Mouse (Mus musculus) ES-E14 (cell line): ENCODE measurements at regions not wholly inside any gene's neighbourhood (a gene's known extent, or its start where the extent isn't known, plus 50 kb on each side); places are given as distances from the start of the nearest gene placed in this dataset.

Experiments
- CHD2 ChIP-seq: IDR thresholded peaks from 2 replicates; pipeline ENCODE4 v1.6.1; 2014; ENCODE audit warnings: mild to moderate bottlenecking, low read depth, low read length, inconsistent platforms
- HCFC1 ChIP-seq: IDR thresholded peaks from 2 replicates; pipeline ENCODE4 v1.6.1; 2012; ENCODE audit warnings: low read length, inconsistent platforms, borderline replicate concordance; ENCODE audit not compliant: insufficient read depth
- ZC3H11A ChIP-seq: IDR thresholded peaks from 2 replicates; pipeline ENCODE4 v1.6.1; 2012; ENCODE audit warnings: low read depth, mild to moderate bottlenecking, inconsistent platforms, low read length, borderline replicate concordance
- ZNF384 ChIP-seq: IDR thresholded peaks from 2 replicates; pipeline ENCODE4 v1.6.1; 2012; ENCODE audit warnings: low read depth, low read length, inconsistent platforms

GRCm38 (mm10) chr9:47133873-47134272 is 135.3 kb downstream of the Gm4791 start:
- TF ChIP-seq ZC3H11A (no peak), ZNF384 (no peak), CHD2 (no peak), HCFC1 (no peak)
